Mouse (Mus musculus) NIH3T3 (cell line): Measurements from ENCODE around the gene Slirp.
"Not testable (repeated sequence)": the region's sequence is repeated elsewhere in the genome, so short reads cannot be mapped to it uniquely, and the experiment has no call there.

ENCODE experiments used
- DNase-seq: peaks from one replicate; pipeline ENCODE4 v3.0.0-alpha.2; 2012; ENCODE audit warnings: low read depth

The Slirp gene

DNA sequence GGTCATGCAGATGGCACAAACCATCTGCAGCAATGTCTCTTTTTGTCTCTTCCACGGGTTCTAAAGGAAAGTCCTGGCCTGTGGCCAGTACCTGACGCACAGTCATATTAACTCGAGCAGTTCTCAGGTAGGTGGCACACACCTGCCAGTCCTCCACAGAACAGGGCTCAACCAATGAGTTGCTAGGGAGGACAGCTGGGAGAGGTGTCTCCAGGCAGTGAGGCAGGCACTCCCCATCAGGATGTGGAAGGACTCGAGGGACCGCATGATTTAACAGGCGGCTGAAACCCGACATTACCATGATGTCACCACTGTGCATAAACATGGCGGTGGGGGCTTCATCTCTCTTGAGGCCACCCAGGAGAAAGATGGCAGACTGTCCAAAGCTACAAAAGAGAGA, 14.8 kb upstream of the Slirp start:
- no peak for DNase-seq

- DNase-seq = peak; percentile 48
Observed at GRCm38 (mm10) chr12:87442177-87443114, 1.2 kb upstream of the Slirp start.

- no peak for DNase-seq
Observed at GRCm38 (mm10) chr12:87443115-87443699, 489 bp upstream of the Slirp start.

GRCm38 (mm10) chr12:87444211-87444610, 515 bp downstream of the Slirp start:
- DNase-seq = peak; percentile 21

- DNase-seq = no peak
Observed at GRCm38 (mm10) chr12:87449456-87449855, 5.8 kb downstream of the Slirp start.

DNA sequence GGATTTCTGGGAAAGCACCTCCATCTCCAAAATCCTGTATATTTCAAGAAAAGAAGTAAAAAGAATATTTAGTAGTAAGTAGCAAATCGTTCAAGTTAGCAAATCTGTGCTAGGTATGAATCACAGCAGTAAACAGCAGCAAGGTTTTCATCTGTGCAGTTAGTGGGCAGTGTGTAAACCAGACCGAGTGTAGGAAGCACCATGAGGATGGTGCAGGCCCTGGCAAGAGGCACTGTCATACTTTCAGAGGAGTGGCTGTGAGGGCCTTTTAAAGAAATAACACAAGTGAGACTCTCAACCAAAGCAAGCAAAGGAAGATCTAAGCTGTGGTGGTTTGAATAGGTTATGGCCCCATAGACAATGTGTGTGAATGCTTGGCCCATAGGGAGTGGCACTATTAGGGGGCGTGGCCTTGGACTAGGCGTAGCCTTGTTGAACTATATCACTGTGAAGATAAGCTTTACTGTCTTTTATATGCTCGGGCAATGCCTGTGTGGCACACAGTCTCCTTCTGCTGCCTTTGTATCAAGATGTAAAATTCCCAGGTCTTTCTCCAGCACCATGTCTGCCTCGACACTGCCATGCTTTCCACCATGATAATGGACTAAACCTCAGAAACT, 21.1 kb downstream of the Slirp start:
- DNase-seq = no peak

GRCm38 (mm10) chr12:87470263-87471136, 26.8 kb downstream of the Slirp start:
- DNase-seq = peak; percentile 17

- DNase-seq = peak; percentile 61
Observed at GRCm38 (mm10) chr12:87471421-87471963, 27.8 kb downstream of the Slirp start.

GRCm38 (mm10) chr12:87471964-87472786, 28.5 kb downstream of the Slirp start, which contains the start of gene Snw1:
TSS of gene Snw1 (minus strand) at chr12:87472274.
- DNase-seq = peak; percentile 98

- no peak for DNase-seq
Observed at GRCm38 (mm10) chr12:87474756-87475155, 31.1 kb downstream of the Slirp start.

DNA sequence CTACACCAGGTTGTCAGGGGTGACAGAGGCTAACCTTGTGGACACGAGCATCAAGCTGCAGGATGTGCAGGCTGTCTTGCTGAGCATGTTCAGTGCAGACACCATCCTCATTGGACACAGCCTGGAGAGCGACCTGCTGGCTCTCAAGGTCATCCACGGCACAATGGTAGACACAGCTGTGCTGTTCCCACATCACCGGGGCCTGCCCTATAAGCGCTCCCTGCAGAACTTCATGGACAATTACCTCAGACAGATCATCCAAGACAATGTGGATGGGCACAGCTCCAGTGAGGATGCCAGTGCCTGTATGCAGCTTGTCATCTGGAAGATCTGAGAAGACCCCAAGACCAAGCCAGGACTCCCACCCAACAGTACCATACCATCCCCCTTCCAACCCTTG, 38.8 kb downstream of the Slirp start:
- DNase-seq = not testable (repeated sequence)

- DNase-seq = not testable (repeated sequence)
Observed at GRCm38 (mm10) chr12:87488683-87489082, 45.0 kb downstream of the Slirp start.

GRCm38 (mm10) chr12:87494421-87494820, 50.7 kb downstream of the Slirp start, which contains the start of gene Gm5788:
TSS of gene Gm5788 (plus strand) at chr12:87494721.
- DNase-seq = not testable (repeated sequence)
